Mouse (Mus musculus): ENCODE data around the gene Slc47a2. TPM values are rescaled to one million over a fixed set of nuclear protein-coding genes. Genes with fewer than 3 reads are reported as not detected.

The Slc47a2 gene
- polyA plus RNA-seq, 1 experiment from 2014 or later, result not detected

DNA sequence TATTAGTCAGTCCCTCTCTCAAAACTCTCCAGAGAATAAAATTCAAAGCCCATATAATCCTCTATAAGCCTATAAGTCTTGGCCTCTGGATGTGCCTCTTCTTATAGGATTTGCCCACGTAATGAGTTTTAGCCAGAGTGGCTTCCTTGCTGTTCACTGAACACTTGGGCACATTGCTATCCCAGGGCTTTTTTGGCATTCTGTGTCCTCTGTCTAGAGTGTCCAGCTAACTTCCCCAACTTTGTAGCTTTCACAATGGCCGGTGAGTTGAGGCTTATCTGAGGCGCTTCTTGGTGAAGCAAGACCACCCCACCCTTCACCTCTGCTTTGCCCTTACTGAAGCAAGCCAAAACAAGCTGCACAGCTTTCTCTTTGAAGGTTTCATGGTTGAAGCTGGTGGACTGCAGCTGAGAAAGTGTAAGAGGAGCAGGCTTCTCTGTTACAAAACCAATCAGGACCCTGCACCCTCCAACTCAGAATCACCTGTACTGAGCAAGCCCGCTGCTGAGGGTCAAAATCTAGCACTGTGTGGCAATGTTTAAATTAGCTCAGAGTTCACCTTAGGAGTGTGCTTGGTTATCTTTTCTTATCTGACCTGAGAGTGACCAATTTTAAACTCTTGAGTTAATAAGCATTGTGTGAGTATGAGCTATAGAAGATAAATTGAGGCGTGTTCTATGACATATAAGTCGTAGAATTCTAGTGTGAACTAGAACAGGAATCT, 73.9 kb downstream of the Slc47a2 start:
- Histone ChIP-seq H3K4me2 (replicated peaks; ENCODE audit: low read depth, low read length) (no peak overlapping the region), H3K4me3 (ENCODE audit: low read length) (no peak overlapping the region), H3K27me3 (ENCODE audit: control insufficient read depth, insufficient read depth, low read length) (no peaks in the 10 kb centered on the region), H3K9ac (ENCODE audit: low read depth, low read length) (no peak overlapping the region), H3K4me1 (ENCODE audit: control insufficient read depth, insufficient read depth, low read length) (no peaks in the 10 kb centered on the region; the same call in 1 of the 2 replicates), H3K27ac (ENCODE audit: low read depth, low read length) (no peak overlapping the region), H3K9me3 (ENCODE audit: control insufficient read depth, low read length) (no peaks in the 10 kb centered on the region), H3K36me3 (ENCODE audit: control insufficient read depth, insufficient read depth, low read length) (no peaks in the 10 kb centered on the region; the same call in 1 of the 2 replicates)
- WGBS, result 92% methylated on average over 6 of the region's 6 CpGs
- ATAC-seq (ENCODE audit: low FRiP score, low TSS enrichment), result no peak

GRCm38 (mm10) chr11:61266551-61267533, 75.8 kb downstream of the Slc47a2 start, which contains the start of gene Aldh3a2:
Aldh3a2 (minus strand) TSS chr11:61267464.
- Histone ChIP-seq H3K4me3 (ENCODE audit: low read length) (peak within 1 kb of the TSS; percentile 67), H3K9ac (ENCODE audit: low read depth, low read length) (peak within 1 kb of the TSS; percentile 78), H3K27me3 (ENCODE audit: control insufficient read depth, insufficient read depth, low read length) (no peaks in the 10 kb centered on the region), H3K27ac (ENCODE audit: low read depth, low read length) (peak within 1 kb of the TSS; percentile 88), H3K4me2 (replicated peaks; ENCODE audit: low read depth, low read length) (peak within 1 kb of the TSS; percentile 69), H3K4me1 (ENCODE audit: control insufficient read depth, insufficient read depth, low read length) (no peaks in the 10 kb centered on the region; the same call in 1 of the 2 replicates), H3K9me3 (ENCODE audit: control insufficient read depth, low read length) (no peaks in the 10 kb centered on the region), H3K36me3 (ENCODE audit: control insufficient read depth, insufficient read depth, low read length) (peaks cover 13% of the 10 kb centered on the region; the same call in 1 of the 2 replicates)
- ATAC-seq (ENCODE audit: low FRiP score, low TSS enrichment), result peak; percentile 100
- 1% methylated on average over 58 of the region's 58 CpGs for WGBS

DNA sequence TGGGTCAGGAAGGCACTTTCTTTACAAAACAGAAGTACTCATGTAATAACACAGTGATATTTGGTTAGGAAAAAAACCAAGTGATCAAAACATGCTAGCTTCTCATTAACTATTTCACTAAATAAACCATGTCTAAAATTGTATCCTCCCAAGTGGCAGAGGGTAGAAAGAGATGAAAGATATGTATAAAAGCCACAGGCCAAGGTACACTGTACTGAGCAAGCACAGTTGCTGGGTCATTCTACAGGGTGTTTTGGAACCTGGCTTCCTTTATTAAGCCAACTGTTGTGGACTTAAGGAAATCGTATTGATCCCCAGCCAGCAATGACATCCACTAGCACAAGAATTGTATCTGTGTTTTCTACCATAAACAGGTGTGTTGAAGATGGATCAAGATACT, 78.8 kb downstream of the Slc47a2 start:
- WGBS, result 100% methylated on average over 1 of the region's 1 CpGs
- no peak for ATAC-seq (ENCODE audit: low FRiP score, low TSS enrichment)
- Histone ChIP-seq H3K27ac (ENCODE audit: low read depth, low read length) (no peak overlapping the region), H3K4me3 (ENCODE audit: low read length) (no peak overlapping the region), H3K27me3 (ENCODE audit: control insufficient read depth, insufficient read depth, low read length) (no peaks in the 10 kb centered on the region), H3K9me3 (ENCODE audit: control insufficient read depth, low read length) (no peaks in the 10 kb centered on the region), H3K4me1 (ENCODE audit: control insufficient read depth, insufficient read depth, low read length) (no peaks in the 10 kb centered on the region; the same call in 1 of the 2 replicates), H3K4me2 (replicated peaks; ENCODE audit: low read depth, low read length) (no peak overlapping the region), H3K9ac (ENCODE audit: low read depth, low read length) (no peak overlapping the region), H3K36me3 (ENCODE audit: control insufficient read depth, insufficient read depth, low read length) (peaks cover 29% of the 10 kb centered on the region; the same call in 1 of the 2 replicates)

DNA sequence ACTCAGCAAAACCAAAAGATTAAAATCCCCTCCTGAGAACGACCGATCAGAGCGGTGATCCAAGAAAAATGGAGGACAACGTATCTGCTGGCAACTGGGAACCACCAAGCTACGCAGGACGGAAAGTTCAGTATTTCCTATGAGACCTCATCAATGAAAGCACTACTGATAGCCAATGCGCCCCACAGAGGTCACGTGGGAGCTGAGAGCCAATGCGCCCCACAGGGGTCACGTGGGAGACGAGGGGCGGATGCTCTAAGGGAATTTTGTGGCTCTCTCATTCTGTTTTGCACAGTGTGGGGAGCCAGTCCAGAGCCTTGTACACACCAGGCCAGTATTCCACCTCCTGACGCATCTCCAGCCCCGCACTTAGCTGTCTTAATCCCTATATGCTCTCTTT, 80.1 kb downstream of the Slc47a2 start:
- WGBS, result 93% methylated on average over 14 of the region's 14 CpGs
- ATAC-seq (ENCODE audit: low FRiP score, low TSS enrichment), result no peak
- Histone ChIP-seq H3K9ac (ENCODE audit: low read depth, low read length) (no peak overlapping the region), H3K4me3 (ENCODE audit: low read length) (no peak overlapping the region), H3K27ac (ENCODE audit: low read depth, low read length) (no peak overlapping the region), H3K9me3 (ENCODE audit: control insufficient read depth, low read length) (no peaks in the 10 kb centered on the region), H3K4me2 (replicated peaks; ENCODE audit: low read depth, low read length) (no peak overlapping the region), H3K27me3 (ENCODE audit: control insufficient read depth, insufficient read depth, low read length) (no peaks in the 10 kb centered on the region), H3K36me3 (ENCODE audit: control insufficient read depth, insufficient read depth, low read length) (peaks cover 39% of the 10 kb centered on the region), H3K4me1 (ENCODE audit: control insufficient read depth, insufficient read depth, low read length) (no peaks in the 10 kb centered on the region; the same call in 1 of the 2 replicates)

GRCm38 (mm10) chr11:61259106-61259505, 83.6 kb downstream of the Slc47a2 start:
- Histone ChIP-seq H3K9ac (ENCODE audit: low read depth, low read length) (no peak overlapping the region), H3K36me3 (ENCODE audit: control insufficient read depth, insufficient read depth, low read length) (peaks cover 61% of the 10 kb centered on the region), H3K9me3 (ENCODE audit: control insufficient read depth, low read length) (no peaks in the 10 kb centered on the region), H3K4me2 (replicated peaks; ENCODE audit: low read depth, low read length) (no peak overlapping the region), H3K4me3 (ENCODE audit: low read length) (no peak overlapping the region), H3K27me3 (ENCODE audit: control insufficient read depth, insufficient read depth, low read length) (no peaks in the 10 kb centered on the region), H3K4me1 (ENCODE audit: control insufficient read depth, insufficient read depth, low read length) (no peaks in the 10 kb centered on the region), H3K27ac (ENCODE audit: low read depth, low read length) (no peak overlapping the region)
- ATAC-seq (ENCODE audit: low FRiP score, low TSS enrichment), result no peak
- WGBS, result 95% methylated on average over 6 of the region's 6 CpGs

GRCm38 (mm10) chr11:61252807-61253206, 89.9 kb downstream of the Slc47a2 start:
- Histone ChIP-seq H3K9me3 (ENCODE audit: control insufficient read depth, low read length) (no peaks in the 10 kb centered on the region), H3K4me1 (ENCODE audit: control insufficient read depth, insufficient read depth, low read length) (no peaks in the 10 kb centered on the region), H3K27ac (ENCODE audit: low read depth, low read length) (no peak overlapping the region), H3K4me3 (ENCODE audit: low read length) (no peak overlapping the region), H3K4me2 (replicated peaks; ENCODE audit: low read depth, low read length) (no peak overlapping the region), H3K36me3 (ENCODE audit: control insufficient read depth, insufficient read depth, low read length) (peaks cover 44% of the 10 kb centered on the region), H3K9ac (ENCODE audit: low read depth, low read length) (no peak overlapping the region), H3K27me3 (ENCODE audit: control insufficient read depth, insufficient read depth, low read length) (no peaks in the 10 kb centered on the region)
- WGBS, result 92% methylated on average over 12 of the region's 12 CpGs
- no peak for ATAC-seq (ENCODE audit: low FRiP score, low TSS enrichment)

DNA sequence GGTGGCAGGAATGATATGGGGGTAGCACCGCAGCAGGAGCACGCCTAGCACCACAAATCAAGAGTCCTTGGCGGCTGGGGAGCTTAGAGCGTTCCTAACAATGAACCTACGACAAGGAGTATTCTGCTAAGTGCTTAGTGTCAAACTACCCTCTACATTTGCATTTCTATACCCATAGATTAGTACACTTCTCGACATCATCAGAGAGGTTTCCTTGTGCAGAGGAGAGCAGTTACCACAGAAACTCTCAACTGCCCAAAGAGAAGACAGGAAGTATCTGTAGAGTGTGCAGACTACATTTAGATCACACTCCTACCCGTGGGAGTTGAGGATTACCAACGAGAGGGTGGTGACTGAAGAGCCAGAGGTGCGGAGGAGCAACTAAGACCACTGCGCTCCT, 90.9 kb downstream of the Slc47a2 start:
- H3K9ac ChIP-seq (ENCODE audit: low read depth, low read length), result no peak overlapping the region
- H3K9me3 ChIP-seq (ENCODE audit: control insufficient read depth, low read length), result no peaks in the 10 kb centered on the region
- no peak for ATAC-seq (ENCODE audit: low FRiP score, low TSS enrichment)
- H3K4me3 ChIP-seq (ENCODE audit: low read length), result no peak overlapping the region
- H3K27me3 ChIP-seq (ENCODE audit: control insufficient read depth, insufficient read depth, low read length), result no peaks in the 10 kb centered on the region
- 77% methylated on average over 10 of the region's 10 CpGs for WGBS
- no peak overlapping the region for H3K27ac ChIP-seq (ENCODE audit: low read depth, low read length)
- H3K4me1 ChIP-seq (ENCODE audit: control insufficient read depth, insufficient read depth, low read length), result no peaks in the 10 kb centered on the region
- peaks cover 39% of the 10 kb centered on the region for H3K36me3 ChIP-seq (ENCODE audit: control insufficient read depth, insufficient read depth, low read length)
- no peak overlapping the region for H3K4me2 ChIP-seq (replicated peaks; ENCODE audit: low read depth, low read length)

Data from kidney, embryonic 14.5 days (tissue).